Mouse (Mus musculus): Measurements from ENCODE around the gene Rassf4.
"Not testable (repeated sequence)": the region's sequence is repeated elsewhere in the genome, so short reads cannot be mapped to it uniquely, and the experiment has no call there.

Gene Rassf4

DNA sequence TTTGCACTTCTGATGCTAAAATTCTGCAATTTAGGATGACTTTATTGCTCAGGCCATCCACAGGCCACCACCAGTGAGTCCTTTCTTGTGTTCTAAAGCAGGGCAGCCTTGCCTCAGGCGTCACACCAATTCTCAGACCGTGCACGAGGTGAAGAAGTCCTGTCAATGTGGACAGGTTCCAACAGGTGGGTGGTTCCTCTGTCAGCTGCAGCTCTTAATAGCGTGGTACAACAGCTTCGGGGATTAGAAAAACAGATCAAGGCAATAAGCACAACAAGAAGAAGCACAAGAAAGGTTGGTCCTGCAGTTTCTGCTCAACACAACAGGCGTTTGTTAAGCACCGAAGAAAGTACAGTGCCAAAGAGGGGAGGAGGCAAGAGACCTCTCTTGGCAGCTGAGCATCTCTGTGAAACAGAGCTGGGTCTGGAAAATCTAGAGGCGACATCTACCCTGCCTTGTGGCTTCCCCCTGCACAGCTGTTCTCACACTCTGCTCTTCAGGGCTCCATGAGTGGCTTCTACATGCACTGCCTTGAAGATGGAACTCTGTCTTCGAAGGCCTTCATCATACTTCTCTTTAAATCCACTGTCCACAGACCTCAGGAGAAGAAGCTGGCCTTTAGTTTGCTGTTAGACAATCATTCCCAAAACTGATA is 37.0 kb downstream of the Rassf4 start:
- no peak for DNase-seq (ENCODE audit: low spot score in 2 of 2)

DNA sequence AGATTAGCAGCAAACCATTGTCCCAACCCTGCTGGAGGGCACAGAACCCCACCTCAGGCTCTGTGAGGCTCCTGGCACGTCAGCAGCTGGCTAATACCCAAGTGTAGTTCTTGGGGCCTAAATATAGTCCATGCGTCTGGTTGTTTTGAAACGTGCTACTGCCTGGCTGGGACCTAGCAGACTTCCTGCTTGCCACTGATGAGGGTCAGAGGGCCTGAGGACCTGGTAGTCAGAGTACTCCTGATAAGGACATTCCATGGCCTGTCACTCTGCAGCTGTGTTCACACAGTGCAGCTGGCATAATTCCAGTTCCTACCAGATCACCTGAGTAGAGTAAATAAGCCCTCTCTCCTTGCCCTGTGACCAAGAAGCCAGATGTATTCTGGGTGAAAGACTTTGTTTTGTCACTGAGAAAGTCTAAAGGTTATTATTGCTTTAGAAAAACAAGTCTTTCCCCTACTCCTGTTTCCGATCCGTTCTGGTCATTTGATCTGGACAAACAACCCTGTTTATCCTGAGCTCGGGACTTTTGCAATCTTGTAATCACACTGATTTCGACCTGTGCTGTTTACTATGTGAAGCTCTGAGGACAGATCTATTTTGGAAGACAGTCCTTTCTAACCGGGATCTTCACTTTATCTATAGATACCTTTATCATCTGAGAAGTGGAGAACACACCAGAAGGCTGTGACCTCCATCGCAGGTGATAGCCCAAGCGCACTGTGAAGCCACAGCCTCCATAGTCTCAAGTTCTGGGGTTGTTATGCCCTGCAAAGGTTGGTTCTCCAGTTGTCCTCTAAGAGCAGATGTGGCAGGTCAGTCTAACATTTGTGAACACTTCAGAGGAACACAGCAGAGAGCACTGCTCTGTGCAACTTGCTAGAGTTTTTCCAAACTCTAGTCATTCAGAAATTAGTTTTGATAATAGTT is 38.2 kb downstream of the Rassf4 start:
- no peak for DNase-seq (ENCODE audit: low spot score in 2 of 2)

DNA sequence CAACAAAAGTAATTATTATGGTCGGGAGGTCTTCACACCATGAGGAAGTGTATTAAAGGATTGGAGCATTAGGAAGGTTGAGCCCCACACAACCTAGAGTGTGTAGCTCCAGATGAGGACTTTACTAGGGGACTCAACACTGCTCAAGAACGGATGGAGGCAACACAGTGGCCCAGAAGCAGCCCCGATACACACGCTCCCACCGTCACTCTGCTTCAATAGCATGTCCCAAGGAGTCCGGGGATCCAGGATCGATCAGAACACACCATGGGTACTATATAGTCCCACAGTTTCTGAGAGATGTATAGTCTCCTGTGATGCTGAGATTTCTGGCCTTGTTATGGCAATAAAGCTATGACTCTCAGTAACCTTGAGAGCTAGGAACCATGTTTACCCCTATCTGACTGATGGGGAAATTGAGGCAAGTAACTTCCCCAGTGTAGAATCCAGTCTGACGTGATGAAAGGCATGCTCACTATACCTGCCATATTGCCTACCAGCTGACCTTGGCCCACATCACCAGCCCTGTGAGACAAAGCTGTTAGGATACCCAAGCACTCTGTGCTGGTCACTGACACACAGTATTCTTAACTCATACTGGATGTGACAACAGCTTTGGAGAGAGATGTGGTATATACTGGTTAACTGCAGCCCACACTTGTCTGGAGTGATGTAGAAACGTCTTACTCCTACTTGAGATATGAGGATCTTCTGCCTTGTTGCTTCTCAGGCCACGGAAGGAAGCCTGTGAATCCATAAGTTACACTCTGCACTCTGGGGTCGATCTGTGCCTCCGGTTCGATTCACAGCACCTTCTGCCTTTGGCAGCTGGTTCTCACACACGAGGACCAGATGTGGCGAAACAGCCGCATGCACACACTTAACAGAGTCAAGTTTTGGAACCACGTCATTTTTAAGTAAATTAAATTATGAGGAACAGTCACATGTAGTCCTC is 39.7 kb downstream of the Rassf4 start:
- no peak for DNase-seq (ENCODE audit: low spot score in 2 of 2)

DNA sequence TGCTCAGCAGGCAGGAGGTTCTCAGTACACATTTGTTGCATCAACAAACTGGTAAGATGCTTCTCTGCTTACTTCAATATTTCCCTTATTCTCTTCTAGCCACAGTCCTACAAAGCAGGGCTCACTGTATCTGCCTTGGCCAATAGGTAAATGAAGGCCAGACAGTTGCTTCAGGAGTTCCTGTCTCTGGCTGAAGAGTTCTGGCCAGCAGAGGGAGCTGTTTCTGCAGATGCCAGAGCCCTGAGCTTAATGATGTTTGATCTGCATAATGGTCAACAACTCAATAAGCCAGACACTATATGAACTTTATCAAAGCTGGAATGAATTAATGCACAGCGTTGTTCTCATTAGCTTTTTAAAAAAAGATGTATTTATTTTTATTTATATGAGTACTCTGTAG is 41.6 kb downstream of the Rassf4 start:
- DNase-seq (ENCODE audit: low spot score in 2 of 2), result peak in 1 of 2 experiments; percentile 80

DNA sequence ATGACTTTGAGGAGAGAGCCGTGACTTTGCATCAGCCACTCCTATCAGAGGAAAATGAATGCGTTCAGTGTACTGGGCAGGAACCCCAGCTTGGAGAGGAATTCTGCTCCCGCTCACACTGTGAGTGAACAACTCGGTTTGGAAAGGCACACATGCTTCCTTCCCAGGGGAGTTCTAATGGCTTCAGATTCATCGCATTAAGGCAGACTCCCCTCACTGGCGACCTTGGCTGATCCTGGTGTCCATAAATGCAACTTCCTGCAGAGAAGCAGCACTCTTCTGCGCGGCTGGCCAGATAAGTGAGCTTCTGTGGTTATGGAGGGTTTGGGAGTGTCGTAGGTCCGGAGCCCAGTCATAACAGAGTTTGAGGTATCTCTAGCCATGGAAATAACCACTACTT is 44.0 kb downstream of the Rassf4 start:
- DNase-seq (ENCODE audit: low spot score in 2 of 2), result no peak

DNA sequence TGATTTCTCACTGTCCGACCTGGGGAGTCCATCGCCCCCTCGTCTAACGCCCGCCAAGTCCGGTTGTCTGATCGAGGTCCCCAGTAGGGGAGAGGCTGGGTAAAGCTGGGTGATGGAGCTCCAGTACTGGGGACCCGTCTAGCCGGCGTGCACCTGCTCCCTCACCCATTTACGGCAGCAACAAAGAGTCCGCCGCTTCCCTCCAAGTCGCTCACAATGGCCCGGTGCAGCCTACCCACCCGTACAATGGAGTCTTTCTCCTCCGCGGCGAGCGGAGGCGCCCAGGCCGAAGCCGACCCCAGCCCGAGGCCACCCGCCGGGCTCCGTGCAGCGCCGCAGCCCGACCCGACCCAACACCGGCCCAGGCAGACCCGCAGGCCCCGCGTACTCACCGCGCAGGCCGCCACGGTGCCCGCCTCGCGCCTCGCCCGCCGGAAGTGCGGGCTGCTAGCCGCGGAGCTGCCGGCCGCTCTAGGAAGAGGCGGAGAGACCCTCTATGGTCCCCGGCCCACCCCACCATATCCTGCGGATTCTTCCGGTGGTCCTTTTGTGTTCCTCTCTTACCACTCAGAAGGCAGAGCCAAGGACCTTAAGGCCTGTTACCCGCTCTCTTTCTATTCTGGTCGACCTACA is 45.1 kb downstream of the Rassf4 start, which contains the start of gene Zfp422:
Gene Zfp422, minus strand, starts transcription at position 461 of the 633 bp plus-strand sequence.
- peak in 1 of 2 experiments; percentile 37 for DNase-seq (ENCODE audit: low spot score in 2 of 2)

DNA sequence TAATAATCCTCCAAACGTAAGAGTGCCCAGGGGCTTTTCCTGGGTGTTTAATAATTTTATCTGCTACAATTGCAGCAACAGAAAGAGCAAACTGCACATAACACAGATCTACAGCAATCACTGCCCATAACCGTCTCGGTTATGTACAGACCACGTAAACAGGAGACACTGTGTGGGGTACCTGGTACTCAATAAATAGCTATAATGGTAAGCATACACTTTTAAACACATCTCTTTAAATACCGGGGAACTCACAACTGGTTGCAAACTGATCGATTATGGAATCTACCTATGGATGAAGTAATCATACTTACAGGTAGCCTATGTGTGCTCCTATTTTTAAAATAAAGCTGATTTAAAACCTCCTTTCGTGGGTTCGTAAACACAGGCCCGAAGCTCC is 45.7 kb downstream of the Rassf4 start:
- no peak for DNase-seq (ENCODE audit: low spot score in 2 of 2)

DNA sequence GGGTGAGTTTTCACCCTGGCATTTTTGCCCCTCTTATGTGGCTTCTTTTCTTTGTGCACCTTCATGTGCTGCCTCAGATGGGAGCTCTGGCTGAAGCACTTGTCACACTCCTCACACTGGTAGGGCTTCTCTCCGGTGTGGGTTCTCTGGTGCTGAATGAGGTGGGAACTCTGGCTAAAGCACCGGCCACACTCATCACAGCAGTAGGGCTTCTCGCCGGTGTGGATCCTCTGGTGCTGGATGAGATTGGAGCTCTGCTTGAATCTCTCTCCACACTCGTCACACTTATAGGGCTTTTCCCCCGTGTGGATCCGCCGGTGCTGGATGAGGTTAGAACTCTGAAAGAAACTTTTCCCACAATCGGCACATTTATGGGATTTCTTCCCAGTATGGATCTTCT is 47.3 kb downstream of the Rassf4 start:
- not testable (repeated sequence) for DNase-seq (ENCODE audit: low spot score in 2 of 2)

DNA sequence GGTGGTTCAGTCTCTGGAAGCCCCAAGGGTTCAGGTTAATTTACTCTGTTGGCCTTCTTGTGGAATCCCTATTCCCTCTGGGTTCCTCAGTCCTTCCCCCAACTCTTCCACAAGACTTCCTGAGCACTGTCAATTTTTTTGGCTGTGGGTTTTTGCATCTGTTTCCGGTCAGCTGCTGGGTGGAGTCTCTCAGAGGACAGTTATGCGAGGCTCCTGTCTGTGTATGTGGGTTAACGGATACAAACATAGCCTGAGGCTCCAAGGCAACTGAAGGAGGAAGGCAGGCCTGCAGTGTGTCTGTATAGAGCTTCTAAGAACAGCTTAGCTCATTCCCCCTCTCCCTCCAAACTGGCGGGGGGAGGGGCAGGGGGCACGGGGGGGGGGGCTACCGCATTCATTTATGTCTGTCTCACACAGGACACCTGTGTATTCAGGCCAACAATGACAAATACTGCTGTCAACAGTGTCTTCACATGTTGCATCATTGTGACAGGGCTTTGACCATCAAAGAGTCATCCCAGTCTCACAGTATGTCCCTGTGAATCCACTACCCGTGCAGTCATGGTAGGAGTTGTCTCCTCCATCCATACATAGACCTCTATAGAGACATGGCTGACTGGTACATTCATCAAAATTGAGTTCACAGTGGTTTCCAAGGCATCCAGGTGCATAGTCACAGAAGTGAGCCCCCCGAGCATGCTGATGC is 52.3 kb downstream of the Rassf4 start:
- no peak for DNase-seq (ENCODE audit: low spot score in 2 of 2)

DNA sequence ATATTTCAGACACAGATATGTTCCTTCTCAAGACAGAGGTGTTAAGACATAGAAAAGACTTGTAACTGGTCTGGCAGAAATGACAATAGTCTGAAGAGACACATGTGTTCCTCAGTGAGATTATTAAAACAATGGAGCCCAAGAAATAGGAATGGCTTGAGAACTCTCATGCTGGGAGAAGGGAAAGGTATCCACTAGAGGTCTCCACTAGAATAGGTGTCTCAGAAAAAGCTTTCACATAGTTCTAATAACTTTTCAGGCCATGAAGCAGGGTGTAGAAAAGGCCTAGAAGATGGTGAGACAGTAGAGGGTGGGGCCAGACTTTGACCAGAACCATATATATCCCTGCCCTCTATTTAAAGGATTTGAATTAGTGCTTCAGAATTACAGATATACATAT is 55.7 kb downstream of the Rassf4 start:
- DNase-seq (ENCODE audit: low spot score in 2 of 2), result no peak

DNA sequence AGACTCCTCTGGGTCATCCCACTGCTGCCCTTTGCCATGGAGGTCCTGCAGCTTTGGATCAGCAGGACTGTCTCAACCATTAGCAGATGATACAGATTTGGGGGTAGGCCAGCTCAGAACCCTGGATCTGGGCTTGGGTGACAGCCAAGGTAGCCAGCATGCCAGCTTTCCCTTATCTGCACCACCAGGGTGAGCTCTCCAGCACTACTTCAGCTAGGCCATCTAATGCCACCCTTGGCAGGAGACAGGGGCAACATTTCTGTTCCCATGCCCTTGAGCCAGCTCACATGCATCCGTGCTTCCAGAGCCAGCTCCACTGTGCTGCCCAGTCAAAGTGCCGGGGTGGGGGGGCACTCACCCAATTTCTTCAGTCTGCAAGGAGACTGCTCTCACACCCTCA is 58.0 kb downstream of the Rassf4 start:
- DNase-seq (ENCODE audit: low spot score in 2 of 2), result no peak

DNA sequence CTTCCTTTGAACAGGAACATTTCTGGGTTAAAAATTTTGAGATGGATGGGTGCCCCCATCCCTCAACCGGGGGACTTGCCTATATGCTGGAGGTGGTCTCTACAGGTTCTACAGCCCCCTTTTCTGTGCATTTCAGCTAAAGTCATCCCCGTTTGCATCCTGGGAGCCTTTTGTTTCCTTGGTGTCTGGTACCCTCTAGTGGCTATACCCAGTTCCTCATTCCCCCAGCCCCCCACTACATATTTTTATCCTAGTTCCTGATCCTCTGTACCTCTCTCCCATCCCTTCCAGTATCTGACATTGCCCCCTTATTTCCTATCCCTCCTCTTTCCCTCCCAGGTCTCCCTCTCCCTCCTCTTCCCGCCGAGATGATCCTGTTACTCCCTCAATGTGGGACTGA is 66.5 kb downstream of the Rassf4 start:
- no peak for DNase-seq (ENCODE audit: low spot score in 2 of 2)

DNA sequence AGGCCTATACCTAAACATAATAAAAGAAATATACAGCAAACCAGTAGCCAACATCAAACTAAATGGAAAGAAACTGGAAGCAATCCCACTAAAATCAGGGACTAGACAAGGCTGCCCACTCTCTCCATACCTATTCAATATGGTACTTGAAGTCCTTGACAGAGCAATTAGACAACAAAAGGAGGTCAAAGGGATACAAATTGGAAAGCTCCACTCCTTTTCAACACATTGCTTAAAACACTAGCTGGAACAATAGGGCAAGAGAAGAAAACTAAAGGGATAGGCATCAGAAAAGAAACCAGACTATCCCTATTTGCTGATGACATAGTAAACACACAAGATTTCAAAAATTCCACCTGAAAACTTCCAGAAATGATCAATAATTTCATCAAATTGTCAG is 72.8 kb downstream of the Rassf4 start:
- DNase-seq (ENCODE audit: low spot score in 2 of 2), result not testable (repeated sequence)

DNA sequence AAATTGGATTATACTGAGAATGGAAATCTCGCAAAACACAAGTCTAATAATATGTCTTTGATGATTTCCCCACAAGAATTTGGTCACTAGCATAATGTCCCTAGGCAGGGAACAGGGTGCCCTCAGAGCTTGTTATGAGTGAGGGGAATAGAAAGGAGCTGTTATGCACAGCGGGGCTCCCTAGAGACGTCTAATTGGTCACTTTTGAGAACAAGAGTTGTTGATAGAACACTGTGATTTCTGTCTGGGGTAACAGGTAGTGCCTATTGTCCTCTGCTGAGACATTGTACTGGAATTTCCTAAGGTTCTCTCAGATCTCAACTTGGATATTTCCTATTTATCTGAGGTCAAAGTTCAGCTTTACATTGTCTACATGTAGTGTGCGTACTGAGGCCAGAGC is 89.7 kb downstream of the Rassf4 start, which contains the start of gene Olfr215:
Gene Olfr215, minus strand, starts transcription at position 101 of the 400 bp plus-strand sequence.
- DNase-seq (ENCODE audit: low spot score in 2 of 2), result no peak
